11 mouse cellular contexts compared by ENCODE assay signal in genomic region chr6:86003405-86003925, GRCm38 (mm10). TPM values are rescaled to one million over a fixed set of nuclear protein-coding genes. Genes with fewer than 3 reads are reported as not detected.
DNase-seq lines count a peak whose midpoint lies in the region; TF ChIP-seq lines count a peak whose summit lies in the region.
"Had no signal": no experiment of that assay in that cellular context is flagged by ENCODE, and none has a peak within 500 bp of the region (broad histone marks: within the 10 kb centered on the region; RNA-seq: fewer than 3 reads in every experiment).

No protein-coding gene starts in this region.

- peaks cover 24% of the 10 kb centered on the region for H3K9me3 ChIP-seq in E14TG2a.4 (ENCODE audit: low read length)
- H3K9me3 ChIP-seq: limb, embryonic 12.5 days had no signal

- TF ChIP-seq POLR2A in cortical plate, adult 2 months (IDR thresholded peaks at IDR 0.05; ENCODE audit: extremely low read depth, insufficient read depth, low read length) = no peak
- TF ChIP-seq POLR2A in small intestine, adult 2 months (IDR thresholded peaks at IDR 0.05; ENCODE audit: low read depth, low read length) = no peak

- peak; percentile 64 for TF ChIP-seq CTCF in E14TG2a.4 (conservative IDR thresholded peaks at IDR 0.05; ENCODE audit: low read length)
- peak; percentile 22; the same call in 1 of the 2 replicates for TF ChIP-seq CTCF in cortical plate, adult 2 months (IDR thresholded peaks at IDR 0.05; ENCODE audit: extremely low read depth, insufficient read depth, low read length)
- TF ChIP-seq CTCF in small intestine, adult 2 months (IDR thresholded peaks at IDR 0.05; ENCODE audit: extremely low read depth, insufficient read length, insufficient replicate concordance, low read depth, low read length) = peak; percentile 66; the same call in 1 of the 2 replicates

- H3K27ac ChIP-seq in cortical plate, adult 2 months (ENCODE audit: insufficient read depth, low read length) = no peak overlapping the region
- no peak overlapping the region for H3K27ac ChIP-seq in small intestine, adult 2 months (ENCODE audit: insufficient read depth, low read depth, low read length)
- H3K27ac ChIP-seq: limb, embryonic 12.5 days had no signal

- H3K27me3 ChIP-seq in E14TG2a.4 (ENCODE audit: insufficient read depth, low read length) = peaks cover 5% of the 10 kb centered on the region; the same call in 1 of the 2 replicates
- H3K27me3 ChIP-seq in small intestine, adult 2 months (ENCODE audit: control insufficient read depth, insufficient read depth, low read length) = no peaks in the 10 kb centered on the region
- H3K27me3 ChIP-seq: limb, embryonic 12.5 days had no signal

- H3K4me1 ChIP-seq in E14TG2a.4 (replicated peaks; ENCODE audit: low read depth, low read length) = peaks cover 3% of the 10 kb centered on the region; the same call in 1 of the 2 replicates
- no peaks in the 10 kb centered on the region for H3K4me1 ChIP-seq in cortical plate, adult 2 months (ENCODE audit: control insufficient read depth, insufficient read depth, low read length)
- no peaks in the 10 kb centered on the region for H3K4me1 ChIP-seq in small intestine, adult 2 months (ENCODE audit: control insufficient read depth, insufficient read depth, insufficient read length, low read length)
- H3K4me1 ChIP-seq: limb, embryonic 12.5 days had no signal

- peak; percentile 13 to 30 for DNase-seq in heart, postnatal 14 days
- DNase-seq in heart, adult 8-10 months (ENCODE audit: low spot score) = no peak
- DNase-seq in right cerebral cortex, postnatal 4 days = no peak
- DNase-seq in adipocyte (ENCODE audit: low spot score) = no peak
- DNase-seq in ovary, adult 18-20 months (ENCODE audit: low spot score) = no peak

- no peaks in the 10 kb centered on the region for H3K36me3 ChIP-seq in E14TG2a.4 (ENCODE audit: insufficient read depth, low read length)
- H3K36me3 ChIP-seq in small intestine, adult 2 months (ENCODE audit: control insufficient read depth, insufficient read depth, low read length) = no peaks in the 10 kb centered on the region
- H3K36me3 ChIP-seq: limb, embryonic 12.5 days had no signal

- 68% methylated on average over 18 of the region's 18 CpGs for WGBS in small intestine, adult 2 months

- intact Hi-C loops in heart, postnatal 14 days (cut with DNase I) = no loop called here

- no peak overlapping the region for H3K4me3 ChIP-seq in E14TG2a.4 (replicated peaks; ENCODE audit: low read length)
- H3K4me3 ChIP-seq in cortical plate, adult 2 months (ENCODE audit: insufficient read depth, low read length) = no peak overlapping the region
- no peak overlapping the region for H3K4me3 ChIP-seq in small intestine, adult 2 months (ENCODE audit: low read depth, low read length)

RNA-seq across cellular contexts. Expression of gene Figla, which starts 12.5 kb away (rescaled TPM):
- total RNA-seq in heart, postnatal 14 days (2021) = not detected
- total RNA-seq in heart, adult 8-10 months (2022) = not detected
- polyA plus RNA-seq in cortical plate, adult 2 months (2012; rRNA removed) = 0.35 TPM in 1 of 2 replicates, not detected in the other
- polyA plus RNA-seq in small intestine, adult 2 months (2012; rRNA removed) = not detected in 2 replicates
- total RNA-seq: gastrocnemius, adult 8-10 months; neutrophil, adult 5-6 weeks had no signal
- polyA plus RNA-seq: limb, embryonic 12.5 days had no signal

RNA-seq across cellular contexts. Expression of gene Add2, which starts 25.0 kb away (rescaled TPM):
- total RNA-seq in heart, postnatal 14 days (2021) = 1 to 10 TPM in 1 of 2 experiments, under 1 TPM in 1; 0.68 to 1.0 TPM
- total RNA-seq in heart, adult 8-10 months (2022) = under 1 TPM; 0.12 to 0.38 (median 0.20) TPM
- 121 and 124 TPM in 2 replicates for polyA plus RNA-seq in cortical plate, adult 2 months (2012; rRNA removed)
- 0.30 and 1.5 TPM in 2 replicates for polyA plus RNA-seq in small intestine, adult 2 months (2012; rRNA removed)
- total RNA-seq: neutrophil, adult 5-6 weeks had no signal

RNA-seq across cellular contexts. Expression of gene Dusp11, which starts 42.0 kb away (rescaled TPM):
- total RNA-seq in heart, postnatal 14 days (2021) = 10 to 100 TPM; 63.3 to 64.3 TPM
- total RNA-seq in heart, adult 8-10 months (2022) = 10 to 100 TPM; 33.4 to 41.0 (median 37.0) TPM
- 94.9 and 97.4 TPM in 2 replicates for polyA plus RNA-seq in cortical plate, adult 2 months (2012; rRNA removed)
- 8.2 and 18.7 TPM in 2 replicates for polyA plus RNA-seq in small intestine, adult 2 months (2012; rRNA removed)

Comparison
In these comparisons a context has a peak if more than half of its experiments do, and no peak if none do; other contexts are left out.
1. DNase-seq: peak in heart, postnatal 14 days (2 of 2); none in heart, adult 8-10 months (single experiment), right cerebral cortex, postnatal 4 days (single experiment), adipocyte (single experiment) and ovary, adult 18-20 months (single experiment).
2. Peak in every context shown above with its lines, with median percentiles within 50 percentile points of each other: CTCF ChIP-seq.